Mouse (Mus musculus): Measurements from ENCODE around the gene Acat3. TPM values are rescaled to one million over a fixed set of nuclear protein-coding genes. Genes with fewer than 3 reads are reported as not detected.
"Not testable (repeated sequence)": the region's sequence is repeated elsewhere in the genome, so short reads cannot be mapped to it uniquely, and the experiment has no call there.

Acat3 gene
- total and polyA plus RNA-seq, 2 experiments from 2014 or later = 0.23 TPM; not detected in 1

DNA sequence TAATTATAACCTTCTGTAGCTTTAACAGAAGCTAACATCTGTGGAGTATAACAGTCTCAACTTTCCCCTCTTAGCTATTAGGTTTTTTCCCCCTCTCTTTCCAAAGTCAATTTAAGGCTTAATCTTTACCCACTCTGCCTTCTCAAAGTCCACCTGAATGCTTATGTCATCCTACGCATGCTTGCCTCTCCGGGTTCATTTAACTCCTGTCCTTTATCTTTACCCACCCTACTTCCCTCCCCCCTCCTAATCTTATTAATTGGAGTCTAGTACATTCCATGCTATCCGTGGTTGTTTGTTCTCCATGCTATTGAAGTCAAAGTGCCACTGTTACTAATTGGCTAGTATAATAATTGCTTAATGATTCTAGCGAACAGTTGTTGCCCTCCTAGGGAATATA lies 4.7 kb downstream of the Acat3 start:
- WGBS = 61% methylated on average over 4 of the region's 4 CpGs

DNA sequence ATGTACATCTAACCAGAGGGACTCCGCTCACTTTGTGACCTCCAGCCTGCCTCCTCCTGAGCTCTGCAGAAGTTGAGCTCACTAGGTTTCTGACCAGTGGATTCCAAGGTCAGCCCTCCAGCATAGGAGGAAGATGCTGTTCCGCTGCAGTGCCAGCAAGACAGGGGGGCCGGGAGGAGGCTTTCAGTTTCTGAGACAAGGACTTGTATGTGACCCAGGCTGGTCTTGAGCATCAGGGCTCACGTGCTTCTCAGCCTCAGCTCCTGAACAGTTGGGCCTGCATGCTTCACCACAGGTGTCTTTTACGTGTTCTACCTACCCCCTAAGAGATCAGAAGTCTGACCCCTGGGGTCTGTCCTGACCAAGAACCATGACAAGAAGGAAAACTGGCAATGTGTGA lies 8.8 kb downstream of the Acat3 start:
- 85% methylated on average over 5 of the region's 5 CpGs for WGBS
- not testable (repeated sequence) for H3K27ac ChIP-seq (ENCODE audit: low read depth); ATAC-seq (ENCODE audit: insufficient read depth, low read depth)

More for the DNA sequence above, 4.7 kb downstream of the Acat3 start:
- no peak overlapping the region for H3K27ac ChIP-seq (ENCODE audit: low read depth)
- H3K9me3 ChIP-seq (replicated peaks; ENCODE audit: control insufficient read depth, low read length) = no peaks in the 10 kb centered on the region
- H3K4me1 ChIP-seq (ENCODE audit: control insufficient read depth, insufficient read depth) = no peaks in the 10 kb centered on the region
- no peak overlapping the region for H3K4me2 ChIP-seq (ENCODE audit: low read depth, low read length)
- no peak for ATAC-seq (ENCODE audit: insufficient read depth, low read depth)
- H3K36me3 ChIP-seq (replicated peaks; ENCODE audit: control insufficient read depth, insufficient read depth, low read length) = no peaks in the 10 kb centered on the region
- no peak for DNase-seq (ENCODE audit: low spot score)
- H3K9ac ChIP-seq (replicated peaks; ENCODE audit: low read depth, low read length) = no peak overlapping the region
- H3K4me3 ChIP-seq (ENCODE audit: low read depth, low read length) = no peak overlapping the region
- TF ChIP-seq CTCF (IDR thresholded peaks at IDR 0.05; ENCODE audit: low read depth) (no peak), EP300 (IDR thresholded peaks at IDR 0.05; ENCODE audit: low read depth) (no peak)
- no peaks in the 10 kb centered on the region for H3K27me3 ChIP-seq (ENCODE audit: control insufficient read depth, insufficient read depth, low read length)

DNA sequence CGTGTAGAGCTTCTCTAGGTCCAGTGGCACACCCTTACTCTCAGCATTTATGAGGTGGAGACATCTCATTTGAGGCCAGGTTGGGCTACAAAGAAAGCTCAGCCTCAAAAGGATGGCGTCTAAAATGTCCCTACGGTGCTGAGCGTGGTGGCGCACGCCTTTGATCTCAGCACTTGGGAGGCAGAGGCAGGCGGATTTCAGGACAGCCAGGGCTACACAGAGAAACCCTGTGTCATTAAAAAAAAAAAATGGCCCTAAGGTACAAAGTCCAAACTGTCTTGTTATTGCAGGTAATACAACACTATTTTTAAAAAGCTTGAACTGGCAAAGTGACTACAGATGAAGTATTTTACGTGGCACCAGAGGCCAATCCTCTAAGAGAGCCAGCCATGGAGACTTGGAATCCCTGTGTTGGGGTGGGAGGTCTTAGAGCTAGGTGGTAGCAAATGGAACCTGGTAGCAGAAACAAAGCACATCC lies 14.7 kb downstream of the Acat3 start:
- no peaks in the 10 kb centered on the region for H3K27me3 ChIP-seq (ENCODE audit: control insufficient read depth, insufficient read depth, low read length)
- TF ChIP-seq EP300 (IDR thresholded peaks at IDR 0.05; ENCODE audit: low read depth) (no peak), CTCF (IDR thresholded peaks at IDR 0.05; ENCODE audit: low read depth) (no peak)
- 85% methylated on average over 8 of the region's 8 CpGs for WGBS
- H3K4me1 ChIP-seq (ENCODE audit: control insufficient read depth, insufficient read depth) = no peaks in the 10 kb centered on the region
- no peak overlapping the region for H3K27ac ChIP-seq (ENCODE audit: low read depth)
- DNase-seq (ENCODE audit: low spot score) (no peak), ATAC-seq (ENCODE audit: insufficient read depth, low read depth) (no peak)
- H3K9ac ChIP-seq (replicated peaks; ENCODE audit: low read depth, low read length) = no peak overlapping the region
- peaks cover 51% of the 10 kb centered on the region for H3K36me3 ChIP-seq (replicated peaks; ENCODE audit: control insufficient read depth, insufficient read depth, low read length)
- no peak overlapping the region for H3K4me3 ChIP-seq (ENCODE audit: low read depth, low read length)
- no peaks in the 10 kb centered on the region for H3K9me3 ChIP-seq (replicated peaks; ENCODE audit: control insufficient read depth, low read length)
- no peak overlapping the region for H3K4me2 ChIP-seq (ENCODE audit: low read depth, low read length)

More for the DNA sequence above, 8.8 kb downstream of the Acat3 start:
- H3K4me1 ChIP-seq (ENCODE audit: control insufficient read depth, insufficient read depth); H3K4me2 ChIP-seq (ENCODE audit: low read depth, low read length); H3K36me3 ChIP-seq (replicated peaks; ENCODE audit: control insufficient read depth, insufficient read depth, low read length); H3K9me3 ChIP-seq (replicated peaks; ENCODE audit: control insufficient read depth, low read length); DNase-seq (ENCODE audit: low spot score); H3K27me3 ChIP-seq (ENCODE audit: control insufficient read depth, insufficient read depth, low read length); H3K4me3 ChIP-seq (ENCODE audit: low read depth, low read length); H3K9ac ChIP-seq (replicated peaks; ENCODE audit: low read depth, low read length): not testable (repeated sequence)

DNA sequence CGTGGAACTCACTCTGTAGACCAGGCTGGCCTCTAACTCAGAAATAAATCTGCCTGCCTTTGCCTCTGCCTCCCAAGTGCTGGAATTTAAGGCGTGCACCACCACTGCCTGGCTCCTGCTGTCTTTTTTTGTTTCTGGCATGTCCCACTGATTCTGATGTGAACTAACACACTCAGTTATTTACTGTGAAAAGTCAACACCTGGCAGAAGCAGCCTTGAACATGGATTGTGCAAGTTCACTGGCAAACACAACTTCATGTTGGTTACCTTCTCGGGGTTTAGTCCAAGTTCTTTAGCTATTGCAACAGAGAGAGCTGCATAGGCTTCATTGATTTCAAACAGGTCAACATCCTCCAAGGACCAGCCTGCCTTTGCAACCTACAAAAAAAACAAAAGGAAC lies 15.4 kb downstream of the Acat3 start:
- Histone ChIP-seq H3K9ac (replicated peaks; ENCODE audit: low read depth, low read length) (no peak overlapping the region), H3K4me3 (ENCODE audit: low read depth, low read length) (no peak overlapping the region), H3K27ac (ENCODE audit: low read depth) (no peak overlapping the region), H3K4me2 (ENCODE audit: low read depth, low read length) (no peak overlapping the region), H3K27me3 (ENCODE audit: control insufficient read depth, insufficient read depth, low read length) (no peaks in the 10 kb centered on the region), H3K4me1 (ENCODE audit: control insufficient read depth, insufficient read depth) (no peaks in the 10 kb centered on the region), H3K9me3 (replicated peaks; ENCODE audit: control insufficient read depth, low read length) (no peaks in the 10 kb centered on the region), H3K36me3 (replicated peaks; ENCODE audit: control insufficient read depth, insufficient read depth, low read length) (peaks cover 58% of the 10 kb centered on the region)
- no peak for TF ChIP-seq CTCF (IDR thresholded peaks at IDR 0.05; ENCODE audit: low read depth)
- TF ChIP-seq EP300 (IDR thresholded peaks at IDR 0.05; ENCODE audit: low read depth) = no peak
- DNase-seq (ENCODE audit: low spot score) = no peak
- WGBS = 74% methylated on average over 3 of the region's 3 CpGs
- no peak for ATAC-seq (ENCODE audit: insufficient read depth, low read depth)

DNA sequence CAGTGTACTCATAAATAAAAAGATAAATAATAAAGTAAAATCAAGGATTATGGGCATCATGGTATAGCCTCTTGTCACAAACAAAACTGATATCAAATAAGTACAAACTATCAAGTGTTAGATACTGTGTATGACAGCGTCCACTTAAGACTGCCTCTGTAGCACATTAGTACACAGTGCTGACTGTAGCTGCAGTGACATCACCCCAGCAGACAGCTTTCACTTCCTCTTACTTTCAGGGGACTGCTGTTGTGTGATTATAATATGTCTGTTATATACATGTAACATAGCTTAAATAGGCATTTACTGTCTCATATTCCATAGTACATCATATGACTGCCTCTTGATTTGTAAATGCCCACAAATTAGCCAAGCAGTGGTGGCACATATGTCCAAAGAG lies 19.3 kb downstream of the Acat3 start:
- Histone ChIP-seq H3K9ac (replicated peaks; ENCODE audit: low read depth, low read length) (no peak overlapping the region), H3K36me3 (replicated peaks; ENCODE audit: control insufficient read depth, insufficient read depth, low read length) (peaks cover 68% of the 10 kb centered on the region)
- 88% methylated on average over 1 of the region's 1 CpGs for WGBS

More for the DNA sequence above, 19.3 kb downstream of the Acat3 start:
- H3K27ac ChIP-seq (ENCODE audit: low read depth) = no peak overlapping the region
- no peaks in the 10 kb centered on the region for H3K27me3 ChIP-seq (ENCODE audit: control insufficient read depth, insufficient read depth, low read length)
- no peaks in the 10 kb centered on the region for H3K9me3 ChIP-seq (replicated peaks; ENCODE audit: control insufficient read depth, low read length)
- no peak overlapping the region for H3K4me3 ChIP-seq (ENCODE audit: low read depth, low read length)
- ATAC-seq (ENCODE audit: insufficient read depth, low read depth) = no peak
- DNase-seq (ENCODE audit: low spot score) = no peak
- TF ChIP-seq EP300 (IDR thresholded peaks at IDR 0.05; ENCODE audit: low read depth) (no peak), CTCF (IDR thresholded peaks at IDR 0.05; ENCODE audit: low read depth) (no peak)
- H3K4me2 ChIP-seq (ENCODE audit: low read depth, low read length) = no peak overlapping the region
- H3K4me1 ChIP-seq (ENCODE audit: control insufficient read depth, insufficient read depth) = peaks cover 7% of the 10 kb centered on the region
